Mouse (Mus musculus) common myeloid progenitor, adult 5-6 weeks (primary cell): ENCODE measurements at regions not wholly inside any gene's neighbourhood (a gene's known extent, or its start where the extent isn't known, plus 50 kb on each side); places are given as distances from the start of the nearest gene placed in this dataset.

Experiments used
- ATAC-seq: replicated peaks from 2 replicates; pipeline ENCODE4 v1.8.0; 2016; ENCODE audit warnings: low read depth, mild to moderate bottlenecking, moderate TSS enrichment, inconsistent platforms; ENCODE audit not compliant: poor library complexity, severe bottlenecking

DNA sequence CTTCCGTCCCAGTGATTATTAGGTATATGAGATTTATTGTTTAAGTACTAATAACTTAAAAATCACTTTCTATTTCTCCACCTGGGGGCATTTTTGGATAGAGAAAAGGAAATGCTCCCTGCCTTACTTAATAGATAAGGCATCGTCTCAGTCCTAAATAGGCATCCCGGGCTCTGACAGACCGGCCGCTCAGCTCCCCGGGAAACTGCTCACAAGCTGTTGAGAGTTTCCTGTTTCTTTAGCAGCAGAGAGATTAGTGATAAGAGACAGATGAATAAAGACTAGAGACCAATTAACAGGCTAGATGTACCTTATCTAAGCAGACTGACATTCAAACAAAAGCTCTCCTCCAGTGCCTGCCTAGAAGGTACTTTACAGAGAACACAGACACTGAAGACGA lies 148.4 kb downstream of the Slc15a5 start:
- ATAC-seq = peak; percentile 60

- ATAC-seq = no peak
Measured at GRCm38 (mm10) chr6:137923364-137923763, 156.4 kb downstream of the Slc15a5 start.

DNA sequence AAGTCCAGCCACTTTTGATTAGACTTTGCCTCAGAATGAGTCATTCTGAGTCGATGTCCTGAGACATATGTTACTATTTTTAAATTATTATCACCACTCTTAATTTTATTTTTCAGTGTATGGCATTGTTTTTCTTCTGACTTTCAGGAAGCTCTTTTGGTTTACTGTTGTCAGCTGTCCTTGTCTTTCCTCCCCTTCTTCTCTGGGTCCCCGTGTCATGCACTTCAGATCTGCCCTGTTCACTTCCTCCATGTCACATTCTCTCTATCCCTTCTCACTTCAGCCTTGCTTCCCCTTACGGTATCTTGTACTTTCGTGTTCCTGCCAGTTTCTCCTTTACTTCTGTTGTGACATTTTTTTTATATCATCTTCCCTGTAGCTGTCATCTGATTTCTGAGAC lies 161.6 kb downstream of the Slc15a5 start:
- ATAC-seq = no peak

GRCm38 (mm10) chr6:137907836-137908235 lies 153.5 kb downstream of the Dera start:
- no peak for ATAC-seq
